Mouse (Mus musculus): ENCODE data around the gene Pbp2.

GRCm38 (mm10) chr6:135267221-135267620 is 43.0 kb downstream of the Pbp2 start:
- TF ChIP-seq POLR2A (IDR thresholded peaks at IDR 0.05; ENCODE audit: control insufficient read depth, extremely low read depth, insufficient read depth, low read length, poor library complexity) (no peak), CTCF (IDR thresholded peaks at IDR 0.05; ENCODE audit: borderline replicate concordance, control insufficient read depth, extremely low read depth, insufficient read depth, low read length, poor library complexity) (no peak)

All from thymus, adult 2 months (tissue).